ENCODE assay signal across 11 mouse cellular contexts in the genomic region with DNA sequence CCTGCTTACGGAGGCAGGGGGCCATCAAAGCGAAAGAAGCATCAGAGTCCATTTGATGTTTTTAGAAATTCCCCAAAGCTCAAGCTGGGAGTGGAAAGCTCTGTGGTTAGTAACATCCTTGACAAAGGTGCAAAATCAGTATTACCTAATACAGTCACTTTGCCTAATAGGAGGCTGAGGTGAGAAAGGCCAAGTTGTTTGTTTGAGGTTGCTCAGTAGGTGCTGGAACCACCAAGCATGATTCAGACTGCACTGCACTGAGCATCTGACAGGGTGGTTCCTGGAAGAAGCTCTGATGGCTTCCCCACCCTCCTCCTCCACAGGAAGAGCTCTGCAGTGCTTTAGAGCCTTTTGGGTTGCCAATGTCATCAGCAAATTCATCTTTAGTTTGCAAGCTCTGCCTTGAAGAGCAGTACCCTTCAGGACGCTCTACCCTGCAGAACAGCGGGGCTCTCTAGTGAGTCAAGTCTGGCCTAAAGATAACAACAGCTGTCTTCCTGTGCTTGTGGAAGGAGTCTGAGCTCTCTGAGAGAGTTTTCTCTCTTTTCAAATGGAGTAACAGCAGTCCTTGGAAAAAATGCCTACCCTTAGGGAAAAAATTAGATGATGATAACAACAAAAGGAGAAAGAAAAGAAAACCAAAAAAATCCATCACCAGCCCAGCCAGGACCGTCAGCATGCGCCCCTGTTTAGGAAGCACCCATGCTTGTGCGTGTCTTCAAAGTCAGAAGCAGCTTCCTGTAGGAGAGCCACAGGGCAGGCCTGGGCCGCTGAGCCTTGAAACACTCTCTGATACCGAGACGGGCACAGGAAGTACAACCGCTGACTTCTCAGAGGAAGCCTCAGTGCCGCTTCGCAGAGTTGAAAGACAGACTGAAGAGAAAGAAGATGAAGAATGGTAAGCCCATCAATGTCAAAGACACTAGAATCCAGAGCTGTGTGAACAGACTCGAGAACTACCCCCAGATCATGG.
DNase-seq lines count a peak whose midpoint lies in the region; ATAC-seq lines count a peak whose summit lies in the region.
"Had no signal": no experiment of that assay in that cellular context is flagged by ENCODE, and none has a peak within 500 bp of the region (broad histone marks: within the 10 kb centered on the region; RNA-seq: fewer than 3 reads in every experiment).

No protein-coding gene starts in this region.

- peak overlapping the region; percentile 1; the same call in 1 of the 2 replicates for H3K27ac ChIP-seq in liver, embryonic 12.5 days
- no peak overlapping the region for H3K27ac ChIP-seq in neural tube, embryonic 11.5 days (ENCODE audit: low read depth, low read length)
- H3K27ac ChIP-seq: kidney, embryonic 15.5 days had no signal

- H3K4me1 ChIP-seq in liver, embryonic 12.5 days: peaks cover 9% of the 10 kb centered on the region; the same call in 1 of the 2 replicates
- H3K4me1 ChIP-seq in neural tube, embryonic 11.5 days (ENCODE audit: control insufficient read depth, insufficient read depth, low read length): no peaks in the 10 kb centered on the region
- H3K4me1 ChIP-seq: kidney, embryonic 15.5 days had no signal

- H3K4me2 ChIP-seq in liver, embryonic 12.5 days: peak overlapping the region; percentile 29
- H3K4me2 ChIP-seq in neural tube, embryonic 11.5 days (ENCODE audit: low read depth): no peak overlapping the region
- H3K4me2 ChIP-seq: kidney, embryonic 15.5 days had no signal

- H3K27me3 ChIP-seq in liver, embryonic 12.5 days (replicated peaks): no peaks in the 10 kb centered on the region
- H3K27me3 ChIP-seq in neural tube, embryonic 11.5 days (ENCODE audit: control insufficient read depth, insufficient read depth, low read length): no peaks in the 10 kb centered on the region
- H3K27me3 ChIP-seq: kidney, embryonic 15.5 days had no signal

- ATAC-seq in liver, embryonic 12.5 days: peak; percentile 63
- no peak for ATAC-seq in neural tube, embryonic 11.5 days (ENCODE audit: insufficient read depth, low FRiP score, low TSS enrichment)

- no peaks in the 10 kb centered on the region for H3K36me3 ChIP-seq in liver, embryonic 12.5 days
- H3K36me3 ChIP-seq in neural tube, embryonic 11.5 days (ENCODE audit: control insufficient read depth, insufficient read depth, low read length): no peaks in the 10 kb centered on the region
- H3K36me3 ChIP-seq: kidney, embryonic 15.5 days had no signal

- H3K4me3 ChIP-seq in liver, embryonic 12.5 days: no peak overlapping the region
- no peak overlapping the region for H3K4me3 ChIP-seq in neural tube, embryonic 11.5 days (ENCODE audit: low read depth, low read length)
- H3K4me3 ChIP-seq: kidney, embryonic 15.5 days had no signal

- DNase-seq in testis, postnatal 14 days (ENCODE audit: low spot score): peak; percentile 1
- DNase-seq in testis, postnatal 10 days (ENCODE audit: low spot score): no peak
- DNase-seq in neural tube, embryonic 11.5 days (ENCODE audit: low spot score): peak; percentile 14
- DNase-seq in thymus, postnatal 4 days: peak; percentile 75
- DNase-seq in cerebellum, adult 11 months: no peak
- DNase-seq in gastrocnemius, postnatal 36 days: no peak
- DNase-seq in cerebellum, adult 9-10 months: no peak
- DNase-seq: cerebellum, postnatal 14 days; retina, postnatal 1 day had no signal

- intact Hi-C loops in gastrocnemius, postnatal 36 days (cut with DNase I): no loop called here

- 27% methylated on average over 14 of the region's 14 CpGs for WGBS in liver, embryonic 12.5 days (ENCODE audit: insufficient replicate concordance)
- 74% methylated on average over 14 of the region's 14 CpGs for WGBS in neural tube, embryonic 11.5 days

- H3K9me3 ChIP-seq in liver, embryonic 12.5 days (replicated peaks): no peaks in the 10 kb centered on the region
- H3K9me3 ChIP-seq in neural tube, embryonic 11.5 days (ENCODE audit: control insufficient read depth, low read length): no peaks in the 10 kb centered on the region
- H3K9me3 ChIP-seq: kidney, embryonic 15.5 days had no signal

- H3K9ac ChIP-seq in liver, embryonic 12.5 days: no peak overlapping the region
- H3K9ac ChIP-seq in neural tube, embryonic 11.5 days (ENCODE audit: low read length): no peak overlapping the region
- H3K9ac ChIP-seq: kidney, embryonic 15.5 days had no signal

Comparison
In these comparisons a context has a peak if more than half of its experiments do, and no peak if none do; other contexts are left out.
1. DNase-seq: peak in testis, postnatal 14 days (single experiment), neural tube, embryonic 11.5 days (single experiment) and thymus, postnatal 4 days (single experiment); none in testis, postnatal 10 days (single experiment), cerebellum, adult 11 months (single experiment), gastrocnemius, postnatal 36 days (0 of 2) and cerebellum, adult 9-10 months (single experiment).